Mouse (Mus musculus) liver, embryonic 14.5 days (tissue): Measurements from ENCODE around the gene Lyl1.

Experiments
- CTCF ChIP-seq: IDR thresholded peaks from 2 replicates; pipeline ENCODE4 v1.5.1; 2016; ENCODE audit warnings: antibody characterized with exemption, low read depth, control low read depth
- EP300 ChIP-seq: IDR thresholded peaks from 2 replicates; pipeline ENCODE4 v1.6.1; 2016; ENCODE audit warnings: antibody characterized with exemption, low read depth

GRCm38 (mm10) chr8:84661458-84661871 is 39.8 kb upstream of the Lyl1 start:
- TF ChIP-seq CTCF: peak; percentile 22; the same call in 1 of the 2 replicates
- no peak for TF ChIP-seq EP300
